Mouse (Mus musculus): Measurements from ENCODE around the gene Foxo3. TPM values are rescaled to one million over a fixed set of nuclear protein-coding genes. Genes with fewer than 3 reads are reported as not detected.
A peak's percentile ranks its signal among the peaks of the same experiment; 100 is the strongest.

The Foxo3 gene
- polyA plus RNA-seq, 1 experiment = 14.9 TPM

- no peak for DNase-seq (ENCODE audit: low spot score)
Observed at GRCm38 (mm10) chr10:42225184-42225935, 51.2 kb downstream of the Foxo3 start.

- no peak for DNase-seq (ENCODE audit: low spot score)
Observed at GRCm38 (mm10) chr10:42221996-42222395, 54.6 kb downstream of the Foxo3 start.

GRCm38 (mm10) chr10:42221136-42221891 is 55.2 kb downstream of the Foxo3 start:
- no peak for DNase-seq (ENCODE audit: low spot score)

GRCm38 (mm10) chr10:42220418-42220952 is 56.1 kb downstream of the Foxo3 start:
- no peak for DNase-seq (ENCODE audit: low spot score)

- DNase-seq (ENCODE audit: low spot score) = no peak
Observed at GRCm38 (mm10) chr10:42211407-42211806, 65.1 kb downstream of the Foxo3 start.

- no peak for DNase-seq (ENCODE audit: low spot score)
Observed at GRCm38 (mm10) chr10:42210641-42211040, 65.9 kb downstream of the Foxo3 start.

GRCm38 (mm10) chr10:42209809-42210208 is 66.7 kb downstream of the Foxo3 start:
- no peak for DNase-seq (ENCODE audit: low spot score)

GRCm38 (mm10) chr10:42207612-42208011 is 68.9 kb downstream of the Foxo3 start:
- no peak for DNase-seq (ENCODE audit: low spot score)

GRCm38 (mm10) chr10:42204768-42205412 is 71.7 kb downstream of the Foxo3 start:
- no peak for DNase-seq (ENCODE audit: low spot score)

- no peak for DNase-seq (ENCODE audit: low spot score)
Observed at GRCm38 (mm10) chr10:42203321-42204155, 73.0 kb downstream of the Foxo3 start.

- DNase-seq (ENCODE audit: low spot score) = no peak
Observed at GRCm38 (mm10) chr10:42202561-42202960, 74.0 kb downstream of the Foxo3 start.

- DNase-seq (ENCODE audit: low spot score) = no peak
Observed at GRCm38 (mm10) chr10:42199472-42199871, 77.1 kb downstream of the Foxo3 start.

- no peak for DNase-seq (ENCODE audit: low spot score)
Observed at GRCm38 (mm10) chr10:42198682-42199081, 77.9 kb downstream of the Foxo3 start.

- no peak for DNase-seq (ENCODE audit: low spot score)
Observed at GRCm38 (mm10) chr10:42194784-42195183, 81.8 kb downstream of the Foxo3 start.

GRCm38 (mm10) chr10:42193981-42194380 is 82.6 kb downstream of the Foxo3 start:
- DNase-seq (ENCODE audit: low spot score) = no peak

- DNase-seq (ENCODE audit: low spot score) = no peak
Observed at GRCm38 (mm10) chr10:42192951-42193350, 83.6 kb downstream of the Foxo3 start.

GRCm38 (mm10) chr10:42189674-42190434 is 86.7 kb downstream of the Foxo3 start:
- DNase-seq (ENCODE audit: low spot score) = no peak

GRCm38 (mm10) chr10:42189037-42189436 is 87.5 kb downstream of the Foxo3 start:
- no peak for DNase-seq (ENCODE audit: low spot score)

- DNase-seq (ENCODE audit: low spot score) = peak; percentile 17
Observed at GRCm38 (mm10) chr10:42188091-42188490, 88.5 kb downstream of the Foxo3 start.

GRCm38 (mm10) chr10:42186941-42187401 is 89.6 kb downstream of the Foxo3 start:
- no peak for DNase-seq (ENCODE audit: low spot score)

GRCm38 (mm10) chr10:42180333-42180732 is 96.2 kb downstream of the Foxo3 start:
- no peak for DNase-seq (ENCODE audit: low spot score)

Measured in urinary bladder, adult 2 months (tissue).